Mouse (Mus musculus): ENCODE measurements around the gene D5Ertd579e. TPM values are rescaled to one million over a fixed set of nuclear protein-coding genes. Genes with fewer than 3 reads are reported as not detected.

The D5Ertd579e gene
- total RNA-seq, 2 experiments from 2014 or later, result 88.3 to 89.1 TPM

- peak in 1 of 2 experiments; percentile 39 for DNase-seq
- intact Hi-C loops (cut with DNase I), result no loop called here
These were observed 26.6 kb upstream of the D5Ertd579e start for GRCm38 (mm10) chr5:36722415-36722856.

DNA sequence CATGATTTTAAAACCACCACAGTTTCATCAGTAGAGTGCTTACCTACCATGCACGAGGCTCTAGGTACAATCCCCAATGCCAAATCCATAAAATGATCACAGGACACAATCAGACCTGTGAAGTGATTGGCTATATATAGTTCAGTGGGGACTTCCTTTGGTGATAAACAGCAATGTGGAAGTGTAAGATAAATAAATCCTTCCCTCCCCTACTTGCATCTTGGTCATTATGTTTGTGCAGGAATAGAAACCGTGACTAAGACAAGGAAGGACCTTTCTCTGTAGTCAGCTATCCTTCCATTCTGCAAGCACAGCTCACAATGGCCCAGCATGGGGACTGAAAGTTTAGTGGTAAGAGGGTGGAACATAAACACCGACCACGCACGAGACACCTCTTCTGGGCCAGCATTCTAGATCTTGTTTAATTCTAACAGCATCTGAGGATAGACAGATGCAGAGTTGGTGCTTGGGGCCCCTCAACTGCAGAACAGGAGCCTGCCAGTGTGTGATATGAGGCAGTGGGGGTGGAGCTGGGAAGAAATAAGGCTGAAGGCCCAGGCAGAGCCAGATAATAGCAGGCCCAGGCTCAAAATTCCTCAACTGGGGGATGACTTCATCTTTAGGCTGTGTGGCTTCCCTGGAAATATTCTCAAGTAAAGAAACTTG is 25.0 kb upstream of the D5Ertd579e start:
- intact Hi-C loops (cut with DNase I), result no loop called here
- no peak for DNase-seq

DNA sequence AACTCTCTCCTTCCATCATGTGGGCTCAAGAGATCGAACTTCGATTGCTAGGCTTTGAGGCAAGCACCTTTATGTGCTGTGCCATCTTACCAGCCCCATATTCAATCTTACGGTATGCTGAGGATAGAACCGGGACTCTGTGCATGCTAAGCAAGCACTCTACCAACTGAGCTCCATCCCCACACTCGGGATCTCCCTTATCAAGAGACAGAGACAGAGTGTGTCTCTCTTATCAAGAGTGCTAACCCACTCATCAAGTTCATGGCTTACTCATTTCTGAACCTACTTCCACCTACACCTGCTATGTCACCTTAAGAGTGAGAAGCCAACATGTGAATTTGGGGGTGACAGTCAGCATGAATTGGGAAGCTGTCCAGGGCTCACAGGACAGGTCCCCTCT is 24.4 kb upstream of the D5Ertd579e start:
- intact Hi-C loops (cut with DNase I), result no loop called here
- no peak for DNase-seq

GRCm38 (mm10) chr5:36719601-36720000 is 23.8 kb upstream of the D5Ertd579e start:
- intact Hi-C loops (cut with DNase I), result no loop called here
- no peak for DNase-seq

DNA sequence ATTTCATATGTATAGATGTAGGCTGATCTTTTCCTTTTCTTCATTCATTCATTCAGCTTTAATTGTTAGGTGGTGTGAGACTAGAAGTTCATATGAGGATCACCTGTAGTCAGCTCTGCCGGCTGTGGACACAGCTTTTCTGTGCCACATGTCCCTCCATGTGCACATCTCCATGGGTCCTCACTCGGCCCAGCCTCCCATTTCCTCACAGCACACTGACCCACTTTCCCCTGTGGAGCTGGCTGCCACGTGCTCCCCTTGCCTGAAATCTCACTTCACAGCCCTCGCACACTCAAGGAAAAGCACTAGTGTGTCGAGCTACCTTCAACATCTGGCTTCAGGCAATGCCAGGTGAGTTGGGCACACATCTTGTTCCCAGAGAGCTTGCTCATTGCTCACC is 23.3 kb upstream of the D5Ertd579e start:
- intact Hi-C loops (cut with DNase I), result no loop called here
- DNase-seq, result no peak

GRCm38 (mm10) chr5:36717889-36718288 is 22.1 kb upstream of the D5Ertd579e start:
- DNase-seq, result no peak
- intact Hi-C loops (cut with DNase I), result no loop called here

DNA sequence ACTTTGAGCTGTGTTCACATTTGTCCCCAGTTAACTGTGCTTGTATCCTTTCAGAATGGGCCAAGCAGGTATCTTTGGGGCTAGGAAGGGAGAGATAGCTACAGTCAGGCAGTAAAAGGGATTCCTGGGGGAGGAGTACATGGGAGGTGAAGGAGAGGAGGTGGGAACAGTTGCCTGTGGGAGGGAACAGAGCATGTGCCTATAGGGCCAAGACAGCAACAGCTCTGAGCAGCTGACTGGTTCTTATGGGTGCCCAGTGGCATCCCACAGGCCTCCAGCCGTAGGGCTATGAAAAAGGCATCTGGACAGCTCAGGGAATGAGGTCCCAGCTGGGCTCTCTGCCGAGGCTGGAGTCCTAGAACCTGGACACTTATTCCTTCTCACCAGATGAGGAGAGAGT is 21.0 kb upstream of the D5Ertd579e start:
- intact Hi-C loops (cut with DNase I), result no loop called here
- no peak for DNase-seq

GRCm38 (mm10) chr5:36714832-36715231 is 19.0 kb upstream of the D5Ertd579e start:
- intact Hi-C loops (cut with DNase I), result no loop called here
- DNase-seq, result no peak

DNA sequence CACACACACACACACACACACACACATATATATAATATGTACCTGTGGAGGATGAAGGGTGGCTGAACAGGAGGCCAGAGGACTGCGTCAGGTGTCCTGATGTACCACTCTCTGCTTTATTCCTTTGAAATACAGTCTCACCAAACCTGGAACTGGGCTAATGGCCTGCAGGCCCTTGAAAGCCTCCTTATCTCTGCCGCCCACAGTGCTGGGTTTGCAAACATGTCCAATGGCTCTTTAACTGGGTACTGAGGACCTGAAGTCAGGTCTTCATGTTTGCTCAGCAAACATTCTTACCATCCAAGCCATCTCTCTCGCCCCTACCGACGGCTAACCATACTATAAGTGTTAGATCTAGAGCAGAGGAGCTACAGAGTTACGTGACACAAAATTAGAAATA is 17.9 kb upstream of the D5Ertd579e start:
- no peak for DNase-seq
- intact Hi-C loops (cut with DNase I), result loop anchor here (2.0 kb wide), 1 partner anchor 17 kb away; the partner anchor contains the start of gene D5Ertd579e

GRCm38 (mm10) chr5:36712553-36713534 is 17.0 kb upstream of the D5Ertd579e start:
- peak; percentile 85 to 89 for DNase-seq
- intact Hi-C loops (cut with DNase I), result loop anchor here (2.0 kb wide), 1 partner anchor 16 kb away; the partner anchor contains the start of gene D5Ertd579e

DNA sequence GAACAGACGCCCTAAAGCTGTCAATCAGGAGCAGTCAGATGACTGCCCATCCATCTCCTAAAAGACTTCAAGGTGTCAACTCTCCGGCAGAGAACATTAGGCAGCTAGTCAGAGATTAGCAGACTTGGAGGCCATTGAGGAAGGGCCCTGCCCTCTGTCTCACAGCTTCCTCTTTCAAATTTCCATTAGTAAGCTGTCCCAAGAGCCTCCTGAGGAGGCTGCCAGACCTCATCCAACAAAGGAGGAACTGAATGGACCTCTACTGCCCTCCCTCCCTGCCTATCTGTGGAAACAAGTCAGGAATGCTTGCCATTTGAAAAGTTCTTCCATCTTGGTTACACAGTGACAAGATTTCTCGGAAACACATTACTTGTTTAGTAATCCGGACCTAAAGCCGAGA is 16.0 kb upstream of the D5Ertd579e start:
- intact Hi-C loops (cut with DNase I), result loop anchor here (2.0 kb wide), 1 partner anchor 15 kb away; the partner anchor contains the start of gene D5Ertd579e
- DNase-seq, result no peak

DNA sequence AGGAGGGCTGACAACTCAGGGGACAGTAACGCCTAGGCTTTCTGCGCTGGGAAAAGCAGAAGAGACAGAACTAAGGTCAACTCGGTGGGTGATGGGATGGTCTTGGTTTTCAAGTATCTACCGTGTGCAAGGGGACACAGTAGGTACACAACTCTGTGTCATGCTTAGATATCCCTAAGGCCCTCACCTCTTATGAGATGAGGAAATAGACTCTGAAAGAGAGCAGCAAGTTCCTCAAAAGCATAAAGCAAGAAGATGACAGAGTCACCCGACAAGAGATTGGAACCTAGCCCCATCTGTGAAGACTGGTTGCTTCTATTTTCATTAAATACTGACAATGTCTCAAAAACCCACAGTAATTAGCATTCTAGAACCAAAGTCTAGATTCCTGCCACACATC is 10.0 kb upstream of the D5Ertd579e start:
- DNase-seq, result no peak
- intact Hi-C loops (cut with DNase I), result no loop called here

DNA sequence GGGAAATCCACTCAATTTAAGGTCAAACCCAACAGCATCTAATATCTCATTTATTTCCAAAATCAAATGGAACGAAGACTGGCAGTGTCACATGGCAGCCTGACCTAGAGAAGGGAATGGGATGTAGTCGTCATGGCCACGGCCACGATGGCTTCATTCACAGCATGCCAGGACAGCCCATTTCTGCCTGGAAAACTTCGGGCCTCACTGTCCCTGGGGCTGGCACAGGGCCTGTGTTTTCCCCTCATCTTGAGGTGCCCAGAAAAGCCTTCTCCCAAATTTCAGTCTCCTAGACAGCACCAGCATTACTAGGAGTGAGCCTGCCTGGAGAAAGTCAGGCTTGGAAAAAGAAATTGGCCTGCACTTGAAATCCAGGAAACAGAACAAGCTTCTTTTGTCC is 9.6 kb upstream of the D5Ertd579e start:
- intact Hi-C loops (cut with DNase I), result no loop called here
- DNase-seq, result no peak

- no peak for DNase-seq
- intact Hi-C loops (cut with DNase I), result no loop called here
These were observed 8.9 kb upstream of the D5Ertd579e start for GRCm38 (mm10) chr5:36704684-36705083.

- DNase-seq, result peak in 1 of 2 experiments; percentile 35
- intact Hi-C loops (cut with DNase I), result no loop called here
These were observed 5.3 kb upstream of the D5Ertd579e start for GRCm38 (mm10) chr5:36700939-36701620.

- no peak for DNase-seq
- intact Hi-C loops (cut with DNase I), result loop anchor here (5.0 kb wide), 1 partner anchor 94 kb away; no protein-coding TSS in a partner anchor
These were observed 2.9 kb upstream of the D5Ertd579e start for GRCm38 (mm10) chr5:36698689-36699088.

GRCm38 (mm10) chr5:36698067-36698670 is 2.3 kb upstream of the D5Ertd579e start:
- DNase-seq, result no peak
- intact Hi-C loops (cut with DNase I), result loop anchor here (5.0 kb wide), 1 partner anchor 94 kb away; no protein-coding TSS in a partner anchor

- intact Hi-C loops (cut with DNase I), result loop anchor here (2.0 to 5.0 kb wide), 2 partner anchors 16 to 96 kb away; no protein-coding TSS in a partner anchor
- peak in 1 of 2 experiments; percentile 30 for DNase-seq
These were observed 878 bp upstream of the D5Ertd579e start for GRCm38 (mm10) chr5:36696504-36697300.

DNA sequence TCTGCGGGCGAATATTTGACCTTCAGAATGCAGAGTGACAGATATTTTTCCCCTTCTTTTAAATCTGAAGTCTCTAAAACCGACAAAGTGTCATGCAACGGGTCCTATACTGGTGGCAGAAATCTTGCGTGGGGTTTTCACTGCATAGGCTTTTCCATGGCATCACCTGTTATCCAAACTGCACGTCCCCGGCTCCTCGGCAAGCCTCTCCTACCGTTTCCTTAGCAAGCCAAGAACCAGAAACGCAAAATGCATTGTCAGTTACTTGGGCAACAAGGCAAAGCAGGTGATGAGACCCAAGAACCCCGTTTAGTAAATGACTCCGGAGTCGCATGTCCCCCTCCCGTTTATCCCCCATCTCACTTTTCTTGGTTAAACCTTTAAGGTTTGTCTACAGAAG is 819 bp downstream of the D5Ertd579e start:
- DNase-seq, result no peak
- intact Hi-C loops (cut with DNase I), result loop anchor here (2.0 to 5.0 kb wide), 2 partner anchors 44 to 97 kb away; no protein-coding TSS in a partner anchor
